Mouse (Mus musculus): ENCODE results near the gene Nsdhl.
A peak's percentile ranks its signal among the peaks of the same experiment; 100 is the strongest.

The Nsdhl gene

GRCm38 (mm10) chrX:73003110-73003509 lies 84.8 kb downstream of the Nsdhl start:
- DNase-seq (ENCODE audit: low read depth) = no peak

GRCm38 (mm10) chrX:73005678-73006077 lies 87.3 kb downstream of the Nsdhl start:
- DNase-seq (ENCODE audit: low read depth) = no peak

- peak; percentile 94 for DNase-seq (ENCODE audit: low read depth)
Measured at GRCm38 (mm10) chrX:73007597-73008479, 89.5 kb downstream of the Nsdhl start.
